Mouse (Mus musculus) urinary bladder, postnatal 25 days (tissue): ENCODE data around the gene Siae.

Source experiments
- DNase-seq: peaks from one replicate; pipeline ENCODE4 v3.0.0; 2022; ENCODE audit warnings: low spot score

The Siae gene

GRCm38 (mm10) chr9:37625641-37626040 is 70.1 kb downstream of the Siae start:
- DNase-seq = no peak

DNA sequence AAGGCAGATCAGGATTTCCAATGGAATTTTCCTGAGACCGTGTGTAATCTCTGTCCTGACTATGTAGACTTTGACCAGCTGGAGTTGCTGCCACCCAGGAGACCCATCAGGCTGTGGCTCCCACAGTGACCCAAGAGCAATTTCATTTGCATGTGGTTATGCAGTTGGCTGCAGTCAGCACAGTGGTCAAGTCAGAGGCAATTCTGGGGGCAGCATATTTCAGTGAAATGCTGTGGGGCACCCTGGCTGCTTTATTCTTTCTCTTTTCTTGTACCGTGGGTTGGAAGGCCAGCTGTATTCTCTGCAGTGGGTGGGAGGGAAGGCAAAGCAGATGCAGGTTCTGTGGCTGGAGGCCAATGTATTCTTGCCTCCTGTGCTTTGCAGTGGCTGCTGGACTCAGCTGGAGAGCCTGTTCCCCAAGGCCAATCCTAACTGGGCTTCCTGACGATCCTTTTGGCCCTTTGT is 70.6 kb downstream of the Siae start:
- DNase-seq = no peak

DNA sequence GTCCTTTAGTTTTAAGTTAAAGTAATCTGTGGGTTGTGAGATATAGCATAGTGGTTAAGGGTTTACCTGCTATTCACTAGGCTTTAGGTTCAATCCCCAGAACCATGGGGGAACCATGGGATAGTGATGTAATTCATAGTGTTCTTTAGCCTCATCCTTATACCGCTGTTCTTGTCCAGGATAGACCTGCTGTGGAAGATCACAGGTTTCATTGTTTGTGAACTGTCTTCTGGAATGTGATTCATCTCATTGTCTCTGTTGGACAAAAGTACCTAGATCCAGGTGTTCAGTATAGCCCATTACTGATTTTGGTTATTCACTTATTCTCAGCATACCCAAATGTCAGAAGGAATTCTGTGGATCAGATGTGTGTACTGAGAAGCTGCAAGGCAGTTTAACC is 71.8 kb downstream of the Siae start:
- no peak for DNase-seq

DNA sequence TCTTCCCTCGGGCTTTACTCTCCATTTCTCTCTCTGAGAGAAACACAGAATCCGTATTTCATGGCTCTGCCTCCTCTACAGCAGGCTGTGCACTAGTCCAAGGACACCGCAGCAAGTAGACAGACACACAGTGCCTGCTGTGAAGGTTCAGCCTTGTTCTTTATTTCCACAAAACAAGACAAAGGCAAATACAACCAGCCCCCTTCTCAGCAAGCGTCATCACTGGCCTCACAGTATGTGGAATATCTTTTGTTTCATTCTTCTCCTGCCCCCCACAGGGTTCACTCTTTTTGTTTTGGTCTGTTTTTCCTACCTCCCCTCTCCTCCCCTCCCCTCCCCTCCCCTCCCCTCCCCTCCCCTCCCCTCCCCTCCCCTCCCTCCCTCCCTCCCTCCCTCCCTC is 73.1 kb downstream of the Siae start:
- DNase-seq = no peak

DNA sequence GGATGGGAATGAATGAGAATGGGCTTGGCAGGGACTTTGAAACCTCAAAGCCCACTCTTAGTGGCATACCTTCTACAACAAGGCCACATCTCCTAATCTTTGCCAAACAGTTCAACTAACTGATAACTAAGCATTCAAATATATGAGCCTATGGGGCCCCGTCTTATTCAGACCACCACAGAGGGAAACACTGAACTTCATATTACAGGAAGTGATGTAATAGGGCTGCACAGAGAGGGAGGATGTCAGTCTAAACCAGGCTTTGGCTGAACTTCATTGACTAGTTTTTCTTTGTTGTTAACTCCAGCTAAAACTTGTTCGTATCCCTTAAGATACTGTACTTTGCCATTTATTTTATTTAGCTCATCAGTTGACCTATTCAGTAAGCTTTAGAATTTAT is 74.4 kb downstream of the Siae start:
- no peak for DNase-seq

DNA sequence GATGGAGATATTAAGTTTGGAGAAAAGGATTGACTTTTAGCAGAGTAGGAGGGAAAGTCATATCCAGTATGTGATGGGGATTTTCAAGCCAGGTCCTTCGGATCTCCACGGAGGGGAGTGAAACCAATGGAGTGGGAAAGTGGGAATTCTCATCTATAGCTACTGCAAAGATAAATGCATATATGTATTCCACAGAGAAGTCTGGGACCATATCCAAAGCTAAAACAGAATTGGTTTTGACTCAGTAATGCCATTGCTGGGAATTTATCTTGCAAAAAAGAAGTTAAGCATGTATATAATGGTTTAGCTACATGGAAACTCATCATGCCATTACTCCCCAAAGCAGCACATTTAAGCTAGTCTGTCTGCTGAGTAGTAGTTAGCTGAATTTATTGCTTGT is 76.8 kb downstream of the Siae start:
- no peak for DNase-seq

DNA sequence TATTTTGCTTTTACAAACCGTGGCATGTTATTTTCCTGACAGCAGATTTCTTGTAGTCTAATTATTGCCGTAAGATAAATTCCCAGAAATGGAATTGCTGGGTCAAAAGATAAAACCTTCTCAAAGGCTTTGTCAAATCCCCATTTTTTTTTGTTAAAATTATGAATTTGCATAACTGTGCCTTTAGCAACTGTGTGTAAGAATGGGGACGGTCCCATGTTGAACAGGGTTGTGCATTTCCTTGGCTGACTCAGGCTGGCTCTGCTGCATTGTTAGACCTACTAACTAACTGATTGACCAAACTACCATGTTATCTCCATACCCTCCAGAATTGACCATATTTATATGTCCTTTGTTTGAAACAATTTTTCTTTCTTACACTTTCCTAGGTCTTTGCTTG is 78.8 kb downstream of the Siae start:
- no peak for DNase-seq

DNA sequence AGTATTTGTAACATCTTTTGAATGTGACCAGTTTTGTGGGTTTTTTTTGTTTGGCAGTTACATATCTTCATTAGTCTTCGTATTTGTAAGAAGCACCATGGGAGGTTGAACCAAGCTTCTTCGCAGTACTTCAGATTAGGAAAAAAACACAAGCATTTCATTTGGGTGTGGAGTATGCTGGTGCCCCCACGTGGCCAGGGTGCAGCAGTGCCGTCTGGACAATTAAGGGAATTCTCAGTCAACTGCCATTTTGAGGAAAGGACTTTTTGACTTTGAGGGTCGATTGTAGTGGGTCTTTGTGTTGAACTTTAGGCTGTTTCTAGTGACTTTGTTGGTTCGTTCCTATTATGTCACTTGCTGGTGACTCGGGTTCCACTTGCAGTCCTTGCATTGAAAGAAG is 80.8 kb downstream of the Siae start:
- peak; percentile 45 for DNase-seq

DNA sequence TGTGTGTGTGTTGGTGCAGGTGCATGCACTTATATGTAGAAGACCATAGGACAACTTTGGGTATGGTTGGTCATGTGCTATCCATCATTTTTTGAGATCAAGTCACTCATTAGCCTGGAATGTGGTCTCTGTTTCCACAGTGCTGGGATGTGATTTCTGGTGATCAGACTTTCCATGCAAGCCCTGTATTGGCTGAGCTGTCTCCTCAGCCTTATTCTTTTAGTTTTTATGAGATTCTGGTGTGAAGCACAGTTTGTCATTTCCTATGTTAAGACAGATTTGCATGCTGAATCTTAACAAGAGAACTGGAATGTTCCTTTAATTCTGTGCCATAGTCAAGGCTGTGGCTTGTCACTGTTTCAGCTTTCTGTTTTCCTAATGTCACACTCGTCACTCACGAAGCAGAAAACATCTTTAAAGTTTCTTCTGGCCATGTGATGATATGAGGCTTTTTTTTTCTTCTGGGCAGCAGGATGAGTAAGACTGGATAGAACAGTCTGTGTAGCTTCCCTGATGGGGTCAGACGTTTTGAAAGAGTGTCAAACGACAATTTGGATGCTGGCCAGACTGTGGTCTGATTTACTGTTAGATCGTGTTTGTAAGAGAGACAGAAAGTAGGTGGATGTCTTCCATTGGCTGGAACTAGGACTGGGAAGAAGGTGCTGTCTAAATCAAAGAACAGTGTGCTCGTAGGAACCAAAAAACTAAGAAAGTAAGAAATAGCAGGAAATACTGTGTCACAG is 81.5 kb downstream of the Siae start:
- no peak for DNase-seq

GRCm38 (mm10) chr9:37638721-37639120 is 83.2 kb downstream of the Siae start:
- no peak for DNase-seq

DNA sequence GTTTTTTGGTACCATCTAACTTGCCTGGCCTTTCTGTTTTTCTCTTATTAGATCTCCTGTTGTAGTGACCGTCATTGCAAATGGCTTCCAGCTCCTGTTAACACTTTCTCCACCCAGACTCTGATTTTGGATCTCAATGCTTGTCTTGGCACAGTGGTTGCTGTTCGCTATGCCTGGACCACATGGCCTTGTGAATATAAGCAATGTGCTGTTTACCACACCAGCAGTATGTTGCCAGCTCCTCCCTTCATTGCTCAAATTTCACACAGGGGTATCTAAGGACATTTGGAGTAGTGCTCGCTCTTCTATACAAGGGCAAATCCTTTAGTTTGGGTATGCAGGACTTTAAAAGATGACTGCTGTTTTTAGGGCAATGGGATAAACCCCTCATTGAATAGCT is 90.7 kb downstream of the Siae start:
- DNase-seq = no peak

- DNase-seq = no peak
Observed at GRCm38 (mm10) chr9:37650639-37651038, 95.1 kb downstream of the Siae start.

GRCm38 (mm10) chr9:37653836-37654235 is 98.3 kb downstream of the Siae start:
- DNase-seq = no peak

GRCm38 (mm10) chr9:37655961-37656360 is 100.5 kb downstream of the Siae start:
- DNase-seq = no peak

DNA sequence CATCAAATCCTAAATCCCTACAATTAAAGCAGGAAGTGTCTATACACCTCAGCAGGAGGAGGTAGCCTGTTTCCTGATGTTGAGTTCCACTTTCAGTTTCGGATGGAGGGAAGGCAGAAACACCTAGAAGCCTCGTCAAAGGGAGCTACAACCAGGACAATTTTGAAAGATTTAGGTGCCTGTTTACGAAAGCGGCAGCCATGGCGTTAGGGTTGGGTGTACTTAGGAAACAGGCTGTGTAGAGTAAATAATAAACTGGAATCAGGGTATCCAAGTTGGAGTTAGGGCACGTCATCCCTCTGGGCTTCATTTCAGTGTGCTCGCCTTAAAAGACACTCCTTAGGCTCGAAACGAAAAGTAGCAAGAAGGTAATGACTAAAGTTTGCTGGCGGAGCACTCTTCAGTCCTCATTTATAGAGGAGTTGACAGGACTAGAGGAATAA is 101.0 kb downstream of the Siae start:
- peak; percentile 6 for DNase-seq

DNA sequence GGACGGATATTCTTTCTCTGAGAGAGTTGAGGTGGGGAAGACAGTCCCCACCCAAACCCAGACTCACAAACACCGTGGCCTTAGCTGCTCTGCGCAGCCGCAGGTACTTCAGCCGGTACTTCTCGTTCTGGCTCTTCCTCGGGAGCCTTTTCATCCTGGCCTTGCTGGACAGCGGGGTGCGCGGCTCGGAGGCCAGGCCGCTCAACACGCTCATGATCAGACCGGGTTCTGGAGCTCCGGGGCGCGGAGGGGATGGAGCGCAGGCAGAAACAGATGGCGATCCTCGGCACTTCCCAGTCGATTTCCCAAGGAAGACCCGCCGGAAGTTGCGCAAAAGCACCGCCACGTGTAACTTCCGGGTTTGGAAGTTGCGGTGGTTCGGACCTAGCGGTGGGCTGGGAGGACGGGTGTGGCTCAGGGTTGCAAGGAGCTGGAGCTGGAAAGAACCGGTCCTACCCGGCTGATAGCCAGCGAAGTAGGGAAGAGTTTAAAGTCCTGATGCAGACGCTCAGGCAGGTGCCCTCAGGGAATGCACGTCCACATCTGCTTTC is 101.5 kb downstream of the Siae start, which contains the start of gene Tbrg1:
Tbrg1 (minus strand) TSS at position 382 of the 551 bp plus-strand sequence.
- peak; percentile 85 for DNase-seq

DNA sequence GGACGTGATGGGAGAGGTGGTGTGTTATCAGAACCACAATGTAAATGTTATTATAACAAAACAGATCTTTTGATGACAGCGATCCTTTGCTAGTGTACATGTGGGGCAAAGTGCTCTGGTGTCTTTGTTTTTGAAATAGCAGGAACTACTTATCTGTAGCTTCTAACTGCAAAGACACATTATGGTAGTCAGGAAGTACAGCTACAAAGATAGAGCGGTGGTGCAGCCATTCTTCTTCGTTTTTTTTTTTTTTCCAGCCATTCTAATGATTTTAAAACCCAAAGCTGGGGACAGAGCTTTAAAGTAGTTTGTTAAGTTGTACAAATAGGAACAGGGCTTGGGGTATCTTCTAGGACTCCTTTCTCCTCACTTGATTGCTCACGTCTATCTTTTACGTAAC is 103.9 kb downstream of the Siae start:
- DNase-seq = no peak

- DNase-seq = no peak
Observed at GRCm38 (mm10) chr9:37663210-37663609, 107.7 kb downstream of the Siae start.

DNA sequence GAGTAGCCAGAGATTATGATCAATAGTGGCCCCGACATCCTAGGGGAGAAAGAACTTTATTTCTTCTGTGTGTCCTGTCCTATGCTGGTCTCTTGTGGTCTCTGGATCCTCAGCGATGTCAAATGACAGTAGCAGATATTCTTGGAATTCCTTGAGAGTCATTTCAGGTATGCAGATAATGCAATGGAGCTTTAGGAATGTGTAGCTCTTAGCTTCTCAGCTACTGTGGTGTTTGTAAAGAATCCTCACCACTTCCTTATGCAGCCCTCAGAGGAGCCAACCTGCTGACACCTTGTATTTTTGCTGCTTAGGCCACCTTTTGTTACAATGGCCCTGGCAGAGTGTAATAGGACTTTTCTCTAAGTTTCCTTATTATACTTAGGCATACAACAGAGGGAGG is 109.1 kb downstream of the Siae start:
- DNase-seq = no peak

DNA sequence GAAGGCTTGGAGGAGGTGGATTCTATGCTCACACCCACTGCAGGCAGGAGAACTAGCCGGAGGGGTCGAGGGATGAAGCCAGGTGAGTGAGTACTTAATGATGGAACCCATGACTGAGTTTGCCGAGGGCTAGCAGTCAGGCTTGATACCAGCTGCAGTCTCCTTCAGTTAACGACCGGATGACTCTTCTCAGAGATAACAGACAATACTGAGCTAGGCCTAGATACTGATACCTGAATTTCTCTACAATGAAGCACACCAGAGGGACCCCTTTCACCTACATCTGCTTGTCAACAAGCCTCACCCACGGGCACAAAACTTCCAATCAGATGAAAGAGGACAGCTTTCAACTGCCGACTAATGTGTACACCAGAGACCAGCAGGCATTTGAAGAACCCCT is 110.5 kb downstream of the Siae start:
- no peak for DNase-seq

GRCm38 (mm10) chr9:37669115-37669514 is 113.6 kb downstream of the Siae start, which contains the start of gene Panx3:
Gene Panx3, minus strand, starts transcription at chr9:37669235.
- DNase-seq = no peak

GRCm38 (mm10) chr9:37669678-37670077 is 114.2 kb downstream of the Siae start:
- DNase-seq = no peak

- no peak for DNase-seq
Observed at GRCm38 (mm10) chr9:37670261-37670660, 114.8 kb downstream of the Siae start.

DNA sequence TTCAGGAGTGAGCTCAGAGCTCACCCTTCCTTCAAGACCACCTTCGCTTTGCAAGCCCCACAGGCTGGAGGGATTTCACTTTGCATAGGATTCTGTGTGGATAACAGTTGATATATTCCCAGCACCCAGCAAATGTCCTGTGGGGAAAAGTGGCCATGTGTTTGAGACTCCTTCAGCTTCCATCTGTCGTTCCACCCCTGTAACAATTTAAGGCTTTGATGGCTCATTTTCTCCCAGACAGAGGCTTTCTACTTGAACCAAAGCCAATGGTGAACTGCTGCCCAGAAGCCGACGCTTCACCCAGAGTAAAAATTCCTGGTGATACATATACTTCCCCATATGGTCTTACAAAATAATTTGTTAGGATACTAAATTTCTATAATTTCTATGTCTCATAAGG is 119.8 kb downstream of the Siae start:
- no peak for DNase-seq
